Mouse (Mus musculus) G1E (cell line): Measurements from ENCODE around the gene Rgl1. TPM values are rescaled to one million over a fixed set of nuclear protein-coding genes. Genes with fewer than 3 reads are reported as not detected.

Experiments
- ATAC-seq: 2 replicates; pipeline ENCODE4 v1.8.0; 2016; ENCODE audit warnings: mild to moderate bottlenecking; ENCODE audit not compliant: insufficient number of reproducible peaks, poor library complexity, low FRiP score, severe bottlenecking; ENCODE audit errors: extremely low read depth
- DNase-seq: peaks from one replicate; pipeline ENCODE4 v3.0.0; 2012; ENCODE audit warnings: low spot score
- H3K27me3 ChIP-seq: 2 replicates; pipeline ENCODE4 v1.6.1; 2012; ENCODE audit warnings: mild to moderate bottlenecking, low read length, inconsistent platforms; ENCODE audit not compliant: insufficient read depth
- H3K36me3 ChIP-seq: replicated peaks from 2 replicates; pipeline ENCODE3; 2012; ENCODE audit warnings: mild to moderate bottlenecking, inconsistent platforms
- H3K4me1 ChIP-seq: 2 replicates; pipeline ENCODE4 v1.6.1; 2012; ENCODE audit warnings: low read depth, low read length, inconsistent platforms, mixed read lengths; ENCODE audit not compliant: insufficient read depth
- H3K4me3 ChIP-seq: 2 replicates; pipeline ENCODE4 v1.5.1; 2012; ENCODE audit warnings: low read depth, mild to moderate bottlenecking, inconsistent platforms, low read length, moderate library complexity, mixed read lengths
- H3K9me3 ChIP-seq: replicated peaks from 2 replicates; pipeline ENCODE4 v1.6.1; 2012; ENCODE audit warnings: inconsistent platforms
- CTCF ChIP-seq: IDR thresholded peaks from 2 replicates; pipeline ENCODE4 v1.5.1; 2012; ENCODE audit warnings: low read depth, low read length, inconsistent platforms, mixed read lengths
- GATA1 ChIP-seq: IDR thresholded peaks from 2 replicates; pipeline ENCODE4 v1.6.1; 2012; ENCODE audit warnings: borderline replicate concordance, low read length, inconsistent platforms, mixed read lengths
- GATA2 ChIP-seq: IDR thresholded peaks from 2 replicates; pipeline ENCODE4 v1.6.1; 2012; ENCODE audit warnings: low read depth, low read length, inconsistent platforms, borderline replicate concordance
- POLR2AphosphoS5 ChIP-seq: IDR thresholded peaks from 2 replicates; pipeline ENCODE4 v1.6.1; 2012; ENCODE audit warnings: low read depth, low read length, inconsistent platforms; ENCODE audit not compliant: insufficient replicate concordance
- TAL1 ChIP-seq: conservative IDR thresholded peaks from 2 replicates; pipeline ENCODE4 v1.6.1; 2012; ENCODE audit warnings: low read depth, low read length, inconsistent platforms, mixed read lengths
- polyA plus RNA-seq: library from polyadenylated mRNA; stranded (reverse); fragments of >175 nt; gene quantifications from 2 replicates; pipeline ENCODE4 v1.2.3, GENCODE M21; 2012
- total RNA-seq, 2 experiments: library from RNA; stranded (forward) in 1 of 2; stranded (reverse) in 1 of 2; fragments of 200-1000 nt in 1 of 2; fragments of >200 nt in 1 of 2; fragmentation: Nextera tagmentation in 1 of 2; gene quantifications; 2 replicates each; pipeline ENCODE4 v1.2.3; 2014 to 2017

Rgl1 gene
- total and polyA plus RNA-seq, 3 experiments: 0.21 to 5.7 (median 4.0) TPM

DNA sequence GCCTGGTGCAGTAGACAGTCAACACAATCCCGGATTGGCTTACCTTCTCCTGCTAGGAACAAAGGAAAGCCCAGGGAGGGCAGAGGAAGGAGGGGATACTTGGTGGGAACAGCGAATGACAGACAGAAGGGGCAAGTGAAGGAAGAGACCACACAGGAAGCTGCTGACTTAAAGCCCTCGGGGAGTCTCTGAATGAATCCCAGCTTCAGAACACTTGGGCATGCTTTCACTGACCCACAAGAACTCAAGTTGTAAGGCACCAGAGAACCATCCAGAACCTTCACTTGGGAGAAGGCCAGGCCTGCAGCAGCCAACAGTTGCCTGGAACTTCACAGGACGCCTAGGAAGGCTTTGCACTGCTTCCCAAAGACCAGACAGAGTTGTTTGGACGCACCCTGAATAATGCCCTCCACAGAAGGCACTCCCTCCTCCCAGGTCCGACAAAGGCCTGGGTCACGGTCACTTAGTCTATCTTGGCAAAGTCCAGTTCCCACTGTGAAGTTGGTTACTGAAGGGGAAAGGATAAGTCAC, 189.5 kb downstream of the Rgl1 start:
- Histone ChIP-seq H3K9me3 (peaks cover 13% of the 10 kb centered on the region), H3K4me1 (no peaks in the 10 kb centered on the region), H3K36me3 (no peaks in the 10 kb centered on the region), H3K4me3 (no peak overlapping the region), H3K27me3 (peaks cover 9% of the 10 kb centered on the region; the same call in 1 of the 2 replicates)
- no peak for TF ChIP-seq POLR2AphosphoS5
- TF ChIP-seq CTCF: no peak
- no peak for TF ChIP-seq GATA1
- no peak for TF ChIP-seq TAL1
- TF ChIP-seq GATA2: no peak
- no peak for DNase-seq
- ATAC-seq: no peak

DNA sequence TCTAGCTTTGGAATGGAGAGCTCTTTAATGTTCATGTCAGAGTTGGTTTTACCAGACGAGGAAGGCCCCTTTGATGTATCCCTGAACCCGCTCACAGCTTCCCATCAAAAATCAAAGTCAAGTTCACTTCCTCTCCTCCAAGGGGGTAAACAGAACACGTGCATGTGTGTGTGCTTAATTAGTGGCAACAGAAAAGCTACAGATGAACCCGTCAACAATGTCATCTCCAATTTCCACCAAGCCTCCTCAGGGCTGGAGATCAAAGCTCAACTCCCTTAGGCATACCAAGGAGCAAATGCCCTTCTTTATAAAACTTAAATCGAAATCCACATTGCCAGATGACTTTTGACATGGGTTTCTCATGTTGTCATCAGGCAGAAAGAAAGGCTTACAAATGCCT, 191.1 kb downstream of the Rgl1 start:
- no peak for TF ChIP-seq GATA2
- TF ChIP-seq CTCF: no peak
- TF ChIP-seq POLR2AphosphoS5: no peak
- TF ChIP-seq GATA1: no peak
- no peak for TF ChIP-seq TAL1
- DNase-seq (no peak), ATAC-seq (no peak)
- no peaks in the 10 kb centered on the region for H3K36me3 ChIP-seq
- H3K9me3 ChIP-seq: peaks cover 22% of the 10 kb centered on the region
- H3K4me1 ChIP-seq: no peaks in the 10 kb centered on the region
- no peak overlapping the region for H3K4me3 ChIP-seq
- peaks cover 9% of the 10 kb centered on the region; the same call in 1 of the 2 replicates for H3K27me3 ChIP-seq

DNA sequence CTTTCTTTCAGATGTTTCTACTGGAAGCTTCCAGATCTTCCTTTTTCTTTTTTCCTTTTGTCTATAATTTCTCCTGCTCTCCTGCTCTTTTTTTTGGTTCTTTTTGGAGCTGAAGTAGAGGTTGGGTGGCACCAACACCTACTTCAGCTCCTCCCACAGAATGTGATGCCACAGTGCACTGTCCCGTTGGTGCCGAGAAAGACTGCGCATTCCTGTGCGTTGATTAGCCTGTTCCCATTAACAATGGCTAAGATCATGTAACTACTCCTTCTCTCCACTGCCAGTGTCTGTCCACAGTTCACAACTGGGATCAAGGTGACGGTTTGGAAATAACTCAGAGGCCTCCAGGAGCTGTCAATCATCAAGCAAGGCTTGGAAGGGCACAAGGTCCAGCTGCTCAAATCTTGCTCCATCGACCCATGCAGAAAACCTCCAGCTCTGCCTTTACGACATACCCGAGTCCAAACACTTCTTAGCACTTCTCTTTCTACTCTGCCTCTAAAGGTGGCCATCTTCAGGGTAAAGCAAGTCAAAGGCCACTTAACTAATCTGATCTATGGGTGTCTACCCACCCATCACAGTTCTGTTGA, 192.6 kb downstream of the Rgl1 start:
- no peak for DNase-seq

DNA sequence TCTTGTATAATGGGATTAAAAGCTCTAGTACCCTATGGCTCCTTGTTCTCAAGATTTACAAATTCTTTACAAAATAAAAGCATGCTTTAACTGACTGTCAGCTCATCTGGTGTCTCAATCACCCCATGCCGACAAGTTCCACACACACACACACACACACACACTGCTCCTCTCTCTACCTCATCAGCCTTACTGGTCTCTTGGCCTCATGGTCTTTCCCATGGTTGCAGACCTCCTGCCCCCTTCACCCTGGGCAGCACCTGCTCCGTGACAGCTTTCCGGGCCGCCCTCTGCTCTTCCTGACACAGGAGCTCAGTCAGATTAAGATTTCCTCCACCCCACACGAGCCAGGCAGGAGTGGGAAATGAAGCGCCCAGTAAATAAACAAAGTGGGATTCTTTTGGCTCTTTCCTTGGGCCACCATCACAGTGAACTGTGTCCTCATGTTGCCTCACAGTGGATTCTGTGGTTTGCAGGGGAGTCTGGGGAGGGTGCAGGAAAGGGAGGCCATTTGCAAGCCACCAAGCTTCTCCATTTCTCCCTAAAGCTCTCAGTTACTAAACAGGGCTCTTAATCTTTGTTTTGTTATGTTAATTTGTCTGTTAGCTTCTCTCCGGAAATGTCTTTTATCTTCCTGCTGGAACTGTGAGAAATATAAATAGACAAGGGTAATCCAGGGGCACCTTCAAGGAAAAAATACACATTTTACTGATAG, 193.2 kb downstream of the Rgl1 start:
- DNase-seq: no peak
- Histone ChIP-seq H3K36me3 (no peaks in the 10 kb centered on the region), H3K27me3 (peaks cover 7% of the 10 kb centered on the region; the same call in 1 of the 2 replicates), H3K4me1 (no peaks in the 10 kb centered on the region), H3K9me3 (peaks cover 18% of the 10 kb centered on the region), H3K4me3 (no peak overlapping the region)
- TF ChIP-seq TAL1 (no peak), GATA2 (no peak), POLR2AphosphoS5 (no peak), GATA1 (no peak), CTCF (no peak)
- no peak for ATAC-seq

More for the DNA sequence above, 192.6 kb downstream of the Rgl1 start:
- no peak for ATAC-seq
- TF ChIP-seq TAL1: no peak
- no peak for TF ChIP-seq GATA2
- no peak for TF ChIP-seq GATA1
- Histone ChIP-seq H3K27me3 (peaks cover 9% of the 10 kb centered on the region; the same call in 1 of the 2 replicates), H3K36me3 (no peaks in the 10 kb centered on the region), H3K4me3 (no peak overlapping the region), H3K9me3 (peaks cover 22% of the 10 kb centered on the region), H3K4me1 (no peaks in the 10 kb centered on the region)

DNA sequence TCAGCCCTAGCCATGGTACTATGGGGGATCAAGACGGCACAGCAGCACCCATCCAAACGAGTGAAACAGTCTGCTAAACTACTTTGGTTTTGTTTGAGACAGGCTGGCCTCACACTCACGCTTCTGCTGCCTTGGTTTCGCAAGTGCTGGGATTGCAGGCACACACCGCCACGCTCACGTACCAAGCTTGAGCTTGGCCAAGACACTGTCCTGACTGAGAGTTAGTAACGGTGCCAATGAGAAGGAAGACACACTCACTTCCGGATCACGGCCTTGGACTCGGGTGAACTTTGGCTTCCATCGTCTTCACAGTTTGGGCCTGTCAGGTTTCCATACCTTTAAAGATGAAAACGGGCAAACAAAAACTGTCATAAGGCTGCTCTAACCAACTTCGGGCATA, 194.8 kb downstream of the Rgl1 start:
- no peaks in the 10 kb centered on the region for H3K4me1 ChIP-seq
- no peaks in the 10 kb centered on the region for H3K36me3 ChIP-seq
- H3K9me3 ChIP-seq: peaks cover 21% of the 10 kb centered on the region
- no peak for TF ChIP-seq CTCF
- TF ChIP-seq GATA1: no peak
- TF ChIP-seq GATA2: no peak
- TF ChIP-seq POLR2AphosphoS5: no peak
- TF ChIP-seq TAL1: no peak
- ATAC-seq (no peak), DNase-seq (no peak)
- peaks cover 5% of the 10 kb centered on the region; the same call in 1 of the 2 replicates for H3K27me3 ChIP-seq
- H3K4me3 ChIP-seq: no peak overlapping the region

DNA sequence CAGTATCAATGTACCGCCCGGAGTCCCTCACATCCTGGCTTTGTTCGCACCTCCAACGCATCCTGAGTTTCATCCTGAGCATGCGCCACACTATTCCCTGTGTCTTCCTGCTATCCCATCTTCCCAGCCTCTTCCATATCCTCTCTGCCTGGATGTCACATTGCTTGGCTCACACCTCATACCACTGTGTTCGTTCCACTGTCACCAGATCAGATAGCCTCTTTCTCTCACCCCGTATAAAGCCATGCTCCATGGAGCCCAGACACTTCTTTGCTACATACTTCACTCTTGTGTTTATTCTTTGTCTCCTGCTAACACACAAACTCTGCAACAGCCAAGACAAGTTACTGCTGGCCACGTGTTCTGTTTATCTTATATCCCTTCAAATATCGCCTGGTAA, 195.5 kb downstream of the Rgl1 start:
- TF ChIP-seq GATA2: no peak
- TF ChIP-seq GATA1: no peak
- no peak for TF ChIP-seq POLR2AphosphoS5
- no peak for TF ChIP-seq CTCF
- no peak for TF ChIP-seq TAL1
- no peaks in the 10 kb centered on the region for H3K36me3 ChIP-seq
- H3K4me3 ChIP-seq: no peak overlapping the region
- DNase-seq (no peak), ATAC-seq (no peak)
- 0 out of 2 replicates have a peak, but pooled peaks cover 5% of the 10 kb centered on the region for H3K27me3 ChIP-seq
- no peaks in the 10 kb centered on the region for H3K4me1 ChIP-seq
- H3K9me3 ChIP-seq: peaks cover 20% of the 10 kb centered on the region
